Mouse (Mus musculus) CH12.LX (cell line): ENCODE data around the gene Chst7. TPM values are rescaled to one million over a fixed set of nuclear protein-coding genes. Genes with fewer than 3 reads are reported as not detected.

Experiments used
- DNase-seq: peaks from one replicate; pipeline ENCODE4 v3.0.0-alpha.2; 2013; ENCODE audit errors: extremely low read depth
- H3K27ac ChIP-seq: 2 replicates; pipeline ENCODE4 v1.5.1; 2012; ENCODE audit warnings: low read depth, mild to moderate bottlenecking, control low read depth, moderate library complexity; ENCODE audit not compliant: insufficient read depth
- H3K27me3 ChIP-seq: replicated peaks from 2 replicates; pipeline ENCODE3; 2012; ENCODE audit warnings: inconsistent platforms
- H3K36me3 ChIP-seq, 2 experiments: replicated peaks in 1 of 2; 2 replicates each; pipeline versions ENCODE3 to v1.6.1; 2012; ENCODE audit warnings: inconsistent platforms in 1 of 2, low read length in 1 of 2, mild to moderate bottlenecking in 1 of 2, mixed read lengths in 1 of 2, moderate library complexity in 1 of 2; ENCODE audit not compliant: control insufficient read depth in 1 of 2, insufficient read depth in 1 of 2
- H3K4me1 ChIP-seq, 2 experiments: 2 replicates each; pipeline ENCODE4 v1.6.1; 2012; ENCODE audit warnings: inconsistent platforms in 1 of 2, moderate library complexity in 1 of 2; ENCODE audit not compliant: insufficient read depth in 2 of 2, control insufficient read depth in 1 of 2
- H3K4me2 ChIP-seq: 2 replicates; pipeline ENCODE4 v1.6.1; 2012; ENCODE audit warnings: low read depth, mild to moderate bottlenecking, control low read depth; ENCODE audit not compliant: poor library complexity, insufficient read depth, severe bottlenecking
- H3K4me3 ChIP-seq, 3 experiments: fragments of 150-350 bp in 1 of 3; sonication (generic) in 1 of 3; replicated peaks in 1 of 3; 2 replicates each; pipeline versions ENCODE3 to v1.5.1; 2011 to 2012; ENCODE audit warnings: low read depth in 2 of 3, low read length in 2 of 3, mild to moderate bottlenecking in 2 of 3, moderate library complexity in 2 of 3, control low read depth in 1 of 3, improper control_type of control experiment in 1 of 3, inconsistent platforms in 1 of 3, mixed read lengths in 1 of 3; ENCODE audit not compliant: poor library complexity in 1 of 3
- H3K79me2 ChIP-seq: replicated peaks from 2 replicates; pipeline ENCODE4 v1.6.1; 2012; ENCODE audit warnings: mild to moderate bottlenecking, moderate library complexity; ENCODE audit not compliant: control insufficient read depth, poor library complexity, insufficient read depth, severe bottlenecking; ENCODE audit errors: extremely low read depth
- H3K9ac ChIP-seq: 2 replicates; pipeline ENCODE4 v1.6.1; 2012; ENCODE audit warnings: low read depth, mild to moderate bottlenecking, control low read depth, moderate library complexity; ENCODE audit not compliant: insufficient read depth
- H3K9me3 ChIP-seq: replicated peaks from 2 replicates; pipeline ENCODE3; 2012; ENCODE audit warnings: low read length, inconsistent platforms, mixed read lengths
- CHD1 ChIP-seq: IDR thresholded peaks from 2 replicates; pipeline ENCODE4 v1.6.1; 2012; ENCODE audit warnings: low read depth, low read length, improper control_type of control experiment, inconsistent platforms
- E2F4 ChIP-seq: IDR thresholded peaks from 2 replicates; pipeline ENCODE4 v1.6.1; 2011; ENCODE audit warnings: low read depth, low read length, improper control_type of control experiment; ENCODE audit not compliant: insufficient replicate concordance
- ELF1 ChIP-seq: IDR thresholded peaks from 2 replicates; pipeline ENCODE4 v1.6.1; 2014; ENCODE audit warnings: low read depth, mild to moderate bottlenecking, inconsistent platforms, low read length, improper control_type of control experiment
- EP300 ChIP-seq: IDR thresholded peaks from 2 replicates; pipeline ENCODE4 v1.6.1; 2011; ENCODE audit warnings: low read length, improper control_type of control experiment
- ETS1 ChIP-seq: conservative IDR thresholded peaks from 2 replicates; pipeline ENCODE4 v1.6.1; 2012; ENCODE audit warnings: low read depth, mild to moderate bottlenecking, inconsistent platforms, low read length, improper control_type of control experiment, moderate library complexity
- GABPA ChIP-seq: IDR thresholded peaks from 2 replicates; pipeline ENCODE4 v1.6.1; 2012; ENCODE audit warnings: low read depth, low read length, improper control_type of control experiment, inconsistent platforms; ENCODE audit not compliant: insufficient replicate concordance
- HCFC1 ChIP-seq: IDR thresholded peaks from 2 replicates; pipeline ENCODE4 v1.6.1; 2012; ENCODE audit warnings: low read depth, mild to moderate bottlenecking, inconsistent platforms, low read length, improper control_type of control experiment
- IRF4 ChIP-seq: IDR thresholded peaks from 2 replicates; pipeline ENCODE4 v1.6.1; 2014; ENCODE audit warnings: low read depth, mild to moderate bottlenecking, inconsistent platforms, low read length, improper control_type of control experiment
- JUN ChIP-seq: IDR thresholded peaks from 2 replicates; pipeline ENCODE4 v1.6.1; 2011; ENCODE audit warnings: low read depth, mild to moderate bottlenecking, low read length, improper control_type of control experiment, moderate library complexity; ENCODE audit not compliant: insufficient read depth
- JUND ChIP-seq: conservative IDR thresholded peaks from 2 replicates; pipeline ENCODE4 v1.6.1; 2011; ENCODE audit warnings: low read depth, low read length, improper control_type of control experiment
- KAT2A ChIP-seq: IDR thresholded peaks from 2 replicates; pipeline ENCODE4 v1.6.1; 2012; ENCODE audit warnings: low read length, improper control_type of control experiment, inconsistent platforms; ENCODE audit not compliant: insufficient replicate concordance
- MAFK ChIP-seq: IDR thresholded peaks from 2 replicates; pipeline ENCODE4 v1.6.1; 2011; ENCODE audit warnings: low read length, improper control_type of control experiment; ENCODE audit not compliant: insufficient replicate concordance
- MAZ ChIP-seq: IDR thresholded peaks from 2 replicates; pipeline ENCODE4 v1.6.1; 2012; ENCODE audit warnings: low read depth, mild to moderate bottlenecking, inconsistent platforms, low read length, improper control_type of control experiment, moderate library complexity
- NRF1 ChIP-seq: IDR thresholded peaks from 2 replicates; pipeline ENCODE4 v1.6.1; 2014; ENCODE audit warnings: low read depth, mild to moderate bottlenecking, inconsistent platforms, low read length, improper control_type of control experiment, moderate library complexity
- PAX5 ChIP-seq: IDR thresholded peaks from 2 replicates; pipeline ENCODE4 v1.6.1; 2012; ENCODE audit warnings: low read length, inconsistent platforms, mixed read lengths
- POLR2A ChIP-seq: IDR thresholded peaks from 2 replicates; pipeline ENCODE4 v1.6.1; 2011; ENCODE audit warnings: low read depth, mild to moderate bottlenecking, improper control_type of control experiment, low read length
- POLR2AphosphoS2 ChIP-seq: IDR thresholded peaks from 2 replicates; pipeline ENCODE4 v1.6.1; 2011; ENCODE audit warnings: low read depth, low read length, improper control_type of control experiment
- RCOR1 ChIP-seq: conservative IDR thresholded peaks from 2 replicates; pipeline ENCODE4 v1.6.1; 2012; ENCODE audit warnings: low read depth, mild to moderate bottlenecking, inconsistent platforms, low read length, improper control_type of control experiment
- SIN3A ChIP-seq: IDR thresholded peaks from 2 replicates; pipeline ENCODE4 v1.6.1; 2012; ENCODE audit warnings: low read length, improper control_type of control experiment, inconsistent platforms
- TCF12 ChIP-seq: IDR thresholded peaks from 2 replicates; pipeline ENCODE4 v1.6.1; 2014; ENCODE audit warnings: low read depth, mild to moderate bottlenecking, inconsistent platforms, low read length, improper control_type of control experiment
- UBTF ChIP-seq: IDR thresholded peaks from 2 replicates; pipeline ENCODE4 v1.6.1; 2012; ENCODE audit warnings: low read depth, mild to moderate bottlenecking, inconsistent platforms, low read length, improper control_type of control experiment, moderate library complexity
- USF1 ChIP-seq: IDR thresholded peaks from 2 replicates; pipeline ENCODE4 v1.6.1; 2014; ENCODE audit warnings: low read depth, mild to moderate bottlenecking, inconsistent platforms, low read length, improper control_type of control experiment
- USF2 ChIP-seq: conservative IDR thresholded peaks from 2 replicates; pipeline ENCODE4 v1.6.1; 2011; ENCODE audit warnings: low read depth, low read length, improper control_type of control experiment
- ZC3H11A ChIP-seq: IDR thresholded peaks from 2 replicates; pipeline ENCODE4 v1.6.1; 2012; ENCODE audit warnings: low read depth, mild to moderate bottlenecking, inconsistent platforms, low read length, improper control_type of control experiment
- ZMIZ1 ChIP-seq: IDR thresholded peaks from 2 replicates; pipeline ENCODE4 v1.6.1; 2012; ENCODE audit warnings: low read depth, mild to moderate bottlenecking, inconsistent platforms, low read length, improper control_type of control experiment
- ZNF384 ChIP-seq: IDR thresholded peaks from 2 replicates; pipeline ENCODE4 v1.6.1; 2012; ENCODE audit warnings: low read depth, low read length, improper control_type of control experiment, inconsistent platforms
- dilution Hi-C: fragments of 300-500 bp; cut with MboI; formaldehyde crosslinking; loops from 2 replicates; pipeline ENCODE4 v1.14.3; 2020; ENCODE audit warnings: low sequenced_read_pairs; ENCODE audit not compliant: extremely low pct_unique_long_range_greater_than_20kb, extremely low pct_ligation_motif_present
- in situ Hi-C: fragments of 300-500 bp; cut with MboI; formaldehyde crosslinking; loops from 3 replicates; pipeline ENCODE4 v1.14.3; 2019; ENCODE audit warnings: low sequenced_read_pairs, low pct_ligation_motif_present, low pct_unique_long_range_greater_than_20kb, mixed read lengths
- polyA plus RNA-seq: library from polyadenylated mRNA; unstranded; fragments of >175 nt; gene quantifications from 2 replicates; pipeline ENCODE4 v1.2.1, GENCODE M21; 2012; ENCODE audit warnings: low read depth; ENCODE audit not compliant: insufficient read length
- total RNA-seq, 2 experiments: library from RNA; depleted of rRNA; stranded (reverse); fragments of 300-350 nt in 1 of 2; fragments of >200 nt in 1 of 2; gene quantifications; 2 replicates each; pipeline ENCODE4 v1.2.3; 2012 to 2014

Gene Chst7
- total and polyA plus RNA-seq, 3 experiments: 3.2 to 4.4 (median 3.6) TPM

DNA sequence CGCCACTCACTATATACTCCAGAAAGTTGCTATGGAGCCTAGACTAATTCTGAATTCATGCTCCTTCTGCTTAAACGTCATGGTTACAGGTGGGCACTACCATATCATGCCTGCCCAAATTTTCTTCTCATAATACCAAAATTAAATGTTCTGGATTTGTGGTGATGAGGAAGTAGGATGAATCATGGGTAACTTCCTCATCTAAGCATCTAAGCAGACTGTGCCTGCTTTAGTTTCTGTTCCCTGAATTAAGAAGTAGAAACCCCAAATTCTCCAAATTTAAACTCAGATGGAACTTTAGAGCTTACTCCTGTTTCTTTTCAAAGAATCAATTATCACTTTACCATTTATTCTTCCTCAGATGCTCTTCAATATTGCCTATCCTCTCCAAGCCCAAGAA is 58.4 kb downstream of the Chst7 start:
- no peak overlapping the region for H3K4me3 ChIP-seq
- H3K4me2 ChIP-seq: no peak overlapping the region
- no peak overlapping the region for H3K9ac ChIP-seq
- H3K27me3 ChIP-seq: no peaks in the 10 kb centered on the region
- H3K79me2 ChIP-seq: no peaks in the 10 kb centered on the region
- TF ChIP-seq E2F4: no peak
- no peak for DNase-seq
- H3K36me3 ChIP-seq: peaks cover 0 to 6% of the 10 kb centered on the region in 2 experiments
- H3K9me3 ChIP-seq: no peaks in the 10 kb centered on the region
- no peak overlapping the region for H3K27ac ChIP-seq
- in situ Hi-C loops: no loop called here
- dilution Hi-C loops: no loop called here
- H3K4me1 ChIP-seq: peaks cover 0 to 7% of the 10 kb centered on the region in 2 experiments; a peak in 1 of 4 replicates

DNA sequence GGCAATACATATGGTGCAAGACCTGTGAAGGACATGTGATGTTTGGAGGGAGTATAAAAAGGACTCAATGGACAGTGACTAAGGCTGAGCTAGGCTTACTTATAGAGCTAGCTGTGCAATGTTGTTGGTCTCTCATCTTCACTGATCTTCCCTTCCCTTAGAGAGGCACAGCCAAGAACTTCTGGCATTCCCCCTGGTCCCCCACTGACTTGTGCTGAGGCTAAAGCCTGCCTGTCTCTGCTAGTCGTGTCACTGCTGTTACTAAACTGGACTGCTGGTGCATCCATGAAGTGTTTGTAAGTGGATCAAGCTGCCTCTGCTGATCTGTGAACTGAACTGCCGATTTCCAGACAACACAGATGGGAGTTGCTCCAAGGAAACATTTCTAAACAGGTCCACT is 66.1 kb downstream of the Chst7 start:
- Histone ChIP-seq H3K27ac (no peak overlapping the region), H3K9ac (no peak overlapping the region), H3K9me3 (no peaks in the 10 kb centered on the region), H3K79me2 (no peaks in the 10 kb centered on the region), H3K4me1 (no peaks in the 10 kb centered on the region; a peak in 1 of 4 replicates), H3K27me3 (no peaks in the 10 kb centered on the region), H3K36me3 (peaks cover 8 to 23% of the 10 kb centered on the region in 2 experiments), H3K4me2 (no peak overlapping the region), H3K4me3 (no peak overlapping the region)
- in situ Hi-C loops (no loop called here), dilution Hi-C loops (no loop called here)
- DNase-seq: no peak
- TF ChIP-seq KAT2A: no peak
- TF ChIP-seq ZMIZ1: no peak
- TF ChIP-seq NRF1: no peak
- TF ChIP-seq ETS1: no peak
- no peak for TF ChIP-seq CHD1
- no peak for TF ChIP-seq POLR2A
- no peak for TF ChIP-seq TCF12
- TF ChIP-seq UBTF: no peak
- TF ChIP-seq PAX5: no peak
- no peak for TF ChIP-seq HCFC1
- TF ChIP-seq ZC3H11A: no peak
- no peak for TF ChIP-seq MAFK
- TF ChIP-seq RCOR1: no peak
- no peak for TF ChIP-seq E2F4

GRCm38 (mm10) chrX:20128951-20129350 is 69.6 kb downstream of the Chst7 start:
- H3K4me2 ChIP-seq: no peak overlapping the region
- no peak for DNase-seq
- H3K4me3 ChIP-seq: no peak overlapping the region
- in situ Hi-C loops: no loop called here
- no peak overlapping the region for H3K9ac ChIP-seq
- H3K27me3 ChIP-seq: no peaks in the 10 kb centered on the region
- H3K79me2 ChIP-seq: no peaks in the 10 kb centered on the region
- dilution Hi-C loops: no loop called here
- H3K9me3 ChIP-seq: no peaks in the 10 kb centered on the region
- no peak overlapping the region for H3K27ac ChIP-seq
- peaks cover 10 to 27% of the 10 kb centered on the region in 2 experiments for H3K36me3 ChIP-seq
- H3K4me1 ChIP-seq: no peaks in the 10 kb centered on the region; a peak in 1 of 4 replicates
- TF ChIP-seq ETS1: no peak
- TF ChIP-seq ELF1: no peak
- no peak for TF ChIP-seq ZMIZ1
- no peak for TF ChIP-seq IRF4
- no peak for TF ChIP-seq JUN
- no peak for TF ChIP-seq EP300
- TF ChIP-seq USF2: no peak
- TF ChIP-seq ZNF384: no peak
- no peak for TF ChIP-seq ZC3H11A
- no peak for TF ChIP-seq USF1
- TF ChIP-seq NRF1: no peak
- TF ChIP-seq POLR2AphosphoS2: no peak
- no peak for TF ChIP-seq SIN3A
- TF ChIP-seq JUND: no peak
- TF ChIP-seq MAZ: no peak
- no peak for TF ChIP-seq GABPA
- TF ChIP-seq, all 38 proteins: peak for 0
